Mouse (Mus musculus): ENCODE results near the gene Cul5.

DNA sequence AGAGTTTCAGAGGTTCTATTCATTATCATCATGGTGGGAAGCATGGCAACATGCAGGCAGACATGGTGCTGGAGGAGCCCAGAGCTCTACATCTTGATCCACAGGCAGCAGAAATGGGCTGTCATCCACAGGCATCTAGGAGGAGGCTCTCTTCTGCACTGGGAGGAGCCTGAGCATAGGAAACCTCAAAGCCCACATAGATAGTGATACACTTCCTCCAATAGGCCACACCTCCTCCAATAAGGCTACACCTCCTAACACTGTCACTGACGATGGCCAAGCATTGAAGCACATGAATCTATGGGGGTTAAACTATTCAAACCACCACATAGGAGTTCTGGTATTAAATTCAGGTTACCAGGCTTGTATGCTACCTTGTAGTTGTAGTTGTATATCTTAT, 23.9 kb upstream of the Cul5 start:
- TF ChIP-seq POLR2A (IDR thresholded peaks at IDR 0.05; ENCODE audit: low read depth, low read length) (no peak), CTCF (conservative IDR thresholded peaks at IDR 0.05; ENCODE audit: insufficient read depth, insufficient read length, low read depth, low read length) (no peak)

All from kidney, adult 2 months (tissue).